Mouse (Mus musculus) lung, adult 2 months (tissue): ENCODE measurements around the gene Arhgap24.

ENCODE experiments used
- CTCF ChIP-seq: fragments of 200-500 bp; IDR thresholded peaks from 2 replicates; pipeline ENCODE4 v1.5.1; 2011; ENCODE audit warnings: mild to moderate bottlenecking, low read length, control low read depth; ENCODE audit not compliant: insufficient read depth
- POLR2A ChIP-seq: fragments of 200-500 bp; IDR thresholded peaks from 2 replicates; pipeline ENCODE4 v1.6.1; 2011; ENCODE audit warnings: low read depth, mild to moderate bottlenecking, control low read depth, low read length, borderline replicate concordance; ENCODE audit errors: extremely low read depth

DNA sequence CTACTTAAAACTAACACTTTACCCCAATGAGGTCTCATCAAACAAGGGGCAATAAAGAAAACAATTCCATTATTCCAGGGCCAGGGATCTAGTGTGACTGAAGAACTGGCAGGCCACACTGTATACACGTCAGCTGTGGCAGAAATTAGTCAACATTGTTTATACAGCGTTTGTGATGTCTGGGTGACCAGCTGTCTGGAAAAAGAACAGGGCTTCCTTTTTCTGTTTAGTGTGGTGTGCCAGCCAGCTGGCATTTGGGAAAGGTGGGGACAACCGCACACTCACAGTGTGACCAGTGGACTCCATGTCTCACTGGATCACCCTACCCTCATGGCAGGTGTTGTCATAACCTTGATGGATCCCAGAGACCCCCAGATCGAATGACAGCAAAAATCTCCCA lies 302.4 kb downstream of the Arhgap24 start:
- TF ChIP-seq CTCF (no peak), POLR2A (no peak)
